Mouse (Mus musculus): ENCODE measurements at regions not wholly inside any gene's neighbourhood (a gene's known extent, or its start where the extent isn't known, plus 50 kb on each side); places are given as distances from the start of the nearest gene placed in this dataset.

GRCm38 (mm10) chr8:31033281-31033680, 2395.2 kb upstream of the 5930422O12Rik start:
- DNase-seq (ENCODE audit: extremely low read depth, low read depth, low spot score): peak; percentile 76
- H3K27me3 ChIP-seq (ENCODE audit: control insufficient read depth, insufficient read depth, low read length): no peaks in the 10 kb centered on the region
- no peaks in the 10 kb centered on the region for H3K4me1 ChIP-seq (ENCODE audit: control insufficient read depth, insufficient read depth, low read length)
- peak; percentile 98 for TF ChIP-seq CTCF (IDR thresholded peaks at IDR 0.05; ENCODE audit: low read depth, low read length)
- no peak for TF ChIP-seq POLR2A (IDR thresholded peaks at IDR 0.05; ENCODE audit: extremely low read depth, insufficient read depth, low read length)
- no peaks in the 10 kb centered on the region for H3K36me3 ChIP-seq (ENCODE audit: control insufficient read depth, insufficient read depth, low read length)
- no peak overlapping the region for H3K27ac ChIP-seq (replicated peaks; ENCODE audit: insufficient read depth, low read depth, low read length)
- no peak overlapping the region; the same call in 1 of the 2 replicates for H3K4me3 ChIP-seq (ENCODE audit: insufficient read depth, low read depth, low read length)
- no peak overlapping the region for H3K9ac ChIP-seq (ENCODE audit: low read depth, low read length)
- WGBS: 4% methylated on average over 13 of the region's 13 CpGs
- no peaks in the 10 kb centered on the region for H3K79me2 ChIP-seq (ENCODE audit: control insufficient read depth, insufficient read depth, low read length)

DNA sequence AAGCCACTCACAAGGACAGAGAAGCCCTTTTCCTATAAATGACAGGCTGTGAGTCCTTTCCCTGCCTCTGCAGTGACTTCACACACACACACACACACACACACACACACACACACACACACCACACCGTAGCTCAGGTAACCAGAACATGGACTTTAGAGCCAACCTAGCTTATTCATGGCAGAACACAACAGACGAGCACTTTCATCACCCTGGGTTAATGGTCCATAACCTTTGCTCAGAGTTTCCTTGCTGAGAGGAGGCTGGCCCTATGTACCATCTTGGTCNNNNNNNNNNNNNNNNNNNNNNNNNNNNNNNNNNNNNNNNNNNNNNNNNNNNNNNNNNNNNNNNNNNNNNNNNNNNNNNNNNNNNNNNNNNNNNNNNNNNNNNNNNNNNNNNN, 2391.6 kb upstream of the 5930422O12Rik start:
- H3K27me3 ChIP-seq (ENCODE audit: control insufficient read depth, insufficient read depth, low read length): no peaks in the 10 kb centered on the region
- peak; percentile 18 for DNase-seq (ENCODE audit: extremely low read depth, low read depth, low spot score)
- 22% methylated on average over 2 of the region's 2 CpGs for WGBS
- TF ChIP-seq POLR2A (IDR thresholded peaks at IDR 0.05; ENCODE audit: extremely low read depth, insufficient read depth, low read length) (no peak), CTCF (IDR thresholded peaks at IDR 0.05; ENCODE audit: low read depth, low read length) (no peak)
- no peaks in the 10 kb centered on the region for H3K36me3 ChIP-seq (ENCODE audit: control insufficient read depth, insufficient read depth, low read length)
- H3K27ac ChIP-seq (replicated peaks; ENCODE audit: insufficient read depth, low read depth, low read length): no peak overlapping the region
- no peak overlapping the region for H3K9ac ChIP-seq (ENCODE audit: low read depth, low read length)
- H3K79me2 ChIP-seq (ENCODE audit: control insufficient read depth, insufficient read depth, low read length): no peaks in the 10 kb centered on the region
- no peak overlapping the region for H3K4me3 ChIP-seq (ENCODE audit: insufficient read depth, low read depth, low read length)
- no peaks in the 10 kb centered on the region for H3K4me1 ChIP-seq (ENCODE audit: control insufficient read depth, insufficient read depth, low read length)
